Mouse (Mus musculus) retina, postnatal 1 day (tissue): ENCODE measurements around the gene Fam19a2.

Experiments used
- DNase-seq: peaks from one replicate; pipeline ENCODE4 v3.0.0-alpha.2; 2012

Fam19a2 gene

GRCm38 (mm10) chr10:123395429-123395828 lies 131.6 kb downstream of the Fam19a2 start:
- no peak for DNase-seq

DNA sequence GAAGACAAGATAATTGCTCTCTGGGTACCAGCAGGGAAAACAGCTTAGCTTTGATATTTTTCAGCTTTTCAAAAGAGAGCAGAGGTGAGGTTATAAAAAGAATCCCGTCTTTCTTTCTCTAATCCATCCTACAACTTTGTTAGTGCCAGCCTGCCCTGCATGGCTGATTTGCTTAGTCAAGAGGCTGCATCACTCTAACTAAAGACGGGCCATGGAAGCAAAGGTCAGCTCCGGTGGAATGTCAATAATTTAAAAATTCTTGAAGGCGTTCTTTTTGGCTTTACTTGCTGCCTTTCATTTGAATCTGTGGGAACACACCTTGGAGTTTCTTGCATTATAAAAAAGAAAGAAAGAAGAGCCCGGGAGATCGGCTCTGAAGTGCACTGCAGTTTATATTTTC lies 134.3 kb downstream of the Fam19a2 start:
- DNase-seq = no peak

GRCm38 (mm10) chr10:123401188-123401587 lies 137.4 kb downstream of the Fam19a2 start:
- no peak for DNase-seq

DNA sequence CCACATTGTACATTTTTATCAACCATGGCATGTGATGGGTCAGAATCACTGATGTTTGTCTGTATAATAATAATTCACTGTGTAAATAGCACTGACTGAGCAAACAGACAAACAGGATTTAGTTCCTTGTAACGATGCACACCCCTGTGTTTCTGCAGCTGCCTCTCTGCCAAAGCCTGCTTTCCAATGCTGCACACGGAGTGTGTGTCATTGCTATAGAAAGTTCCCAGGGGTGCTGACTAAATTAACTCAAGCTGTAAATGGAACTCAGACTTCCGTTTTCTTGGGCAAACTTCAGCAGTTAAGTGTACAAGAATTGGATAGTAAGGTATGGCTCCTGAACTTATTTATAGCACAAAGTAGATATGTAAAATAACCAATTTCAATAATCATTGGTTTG lies 138.7 kb downstream of the Fam19a2 start:
- no peak for DNase-seq

GRCm38 (mm10) chr10:123414953-123415352 lies 151.2 kb downstream of the Fam19a2 start:
- no peak for DNase-seq

DNA sequence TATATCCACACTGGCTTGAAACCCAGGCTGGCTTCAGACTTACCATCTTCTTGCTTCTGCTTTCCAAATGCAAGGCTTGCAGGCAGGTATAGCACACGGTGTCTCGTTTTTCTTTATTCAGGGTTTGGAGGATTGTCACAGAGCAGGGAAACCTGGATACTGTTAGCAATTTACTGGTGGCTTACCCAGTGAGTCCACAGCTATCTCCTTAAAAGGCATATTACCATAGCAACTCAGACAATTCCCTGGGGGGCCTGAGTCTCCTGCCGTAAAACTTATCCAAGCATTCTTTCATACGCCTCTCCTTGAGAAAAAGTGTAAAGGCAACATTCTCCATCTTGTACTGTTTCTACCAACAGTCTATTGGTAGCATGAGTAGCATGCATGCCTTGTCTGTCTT lies 152.2 kb downstream of the Fam19a2 start:
- DNase-seq = peak; percentile 23

- peak; percentile 13 for DNase-seq
Observed at GRCm38 (mm10) chr10:123418616-123419173, 154.9 kb downstream of the Fam19a2 start.

GRCm38 (mm10) chr10:123420249-123420648 lies 156.5 kb downstream of the Fam19a2 start:
- DNase-seq = no peak

DNA sequence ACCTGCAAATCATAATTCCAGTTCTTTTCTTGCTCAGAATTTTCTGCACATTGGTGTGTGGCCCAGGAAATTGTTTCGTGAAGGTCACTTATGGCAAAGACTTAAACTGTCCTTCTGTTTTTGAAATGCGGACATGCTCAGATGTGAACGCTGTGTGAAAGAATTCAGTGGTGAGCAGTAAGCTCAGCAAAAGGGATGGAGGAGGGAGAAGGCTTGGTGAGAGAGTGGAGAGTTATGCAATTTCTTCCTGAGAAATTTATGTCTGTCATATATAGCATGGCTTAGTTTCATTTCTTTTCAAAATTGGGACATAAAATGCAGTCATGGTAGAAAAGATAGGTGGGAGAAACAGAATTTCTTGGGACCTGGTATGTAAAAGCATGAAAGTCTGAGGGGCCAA lies 160.7 kb downstream of the Fam19a2 start:
- DNase-seq = no peak

GRCm38 (mm10) chr10:123426527-123427363 lies 162.9 kb downstream of the Fam19a2 start:
- no peak for DNase-seq

GRCm38 (mm10) chr10:123431569-123431968 lies 167.8 kb downstream of the Fam19a2 start:
- peak; percentile 69 for DNase-seq

DNA sequence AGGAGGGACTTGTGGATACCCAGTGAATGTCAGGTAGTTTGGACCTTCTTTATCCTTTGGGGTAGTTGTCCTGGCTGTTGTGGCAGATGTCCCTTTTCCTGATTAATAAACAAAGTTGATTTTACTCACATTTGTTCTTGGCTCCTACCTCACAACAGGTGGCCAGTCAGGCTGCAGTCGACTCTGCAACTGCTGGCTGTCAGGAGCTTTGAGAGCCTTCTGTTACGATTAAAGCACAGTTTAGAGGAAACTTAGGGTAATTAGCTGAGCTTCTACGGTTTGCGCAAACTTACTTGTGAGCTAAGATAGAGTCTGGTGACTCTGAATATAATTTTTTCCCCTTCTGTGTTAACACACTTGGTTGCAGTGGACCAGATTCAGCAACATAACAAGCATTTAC lies 173.8 kb downstream of the Fam19a2 start:
- DNase-seq = no peak

DNA sequence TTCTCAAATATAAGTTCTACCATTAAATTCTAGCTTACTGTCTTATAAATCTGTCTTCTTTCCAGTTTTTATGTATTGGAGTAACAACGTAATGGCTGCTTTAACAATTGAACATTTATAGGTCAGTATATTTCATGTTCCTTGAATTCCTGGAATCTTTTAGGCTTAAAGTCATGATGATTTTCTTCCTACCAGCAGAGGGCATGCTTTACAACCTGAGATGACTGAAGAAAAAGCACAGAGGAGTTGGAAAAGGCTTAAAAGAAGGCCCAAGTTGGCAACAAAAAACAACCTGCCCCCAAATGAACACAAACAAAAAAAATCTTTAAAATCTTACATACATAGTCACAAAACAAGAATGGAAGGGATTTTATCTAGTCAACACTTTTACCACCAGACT lies 193.0 kb downstream of the Fam19a2 start:
- peak; percentile 18 for DNase-seq

- DNase-seq = peak; percentile 10
Observed at GRCm38 (mm10) chr10:123460466-123460865, 196.7 kb downstream of the Fam19a2 start.

DNA sequence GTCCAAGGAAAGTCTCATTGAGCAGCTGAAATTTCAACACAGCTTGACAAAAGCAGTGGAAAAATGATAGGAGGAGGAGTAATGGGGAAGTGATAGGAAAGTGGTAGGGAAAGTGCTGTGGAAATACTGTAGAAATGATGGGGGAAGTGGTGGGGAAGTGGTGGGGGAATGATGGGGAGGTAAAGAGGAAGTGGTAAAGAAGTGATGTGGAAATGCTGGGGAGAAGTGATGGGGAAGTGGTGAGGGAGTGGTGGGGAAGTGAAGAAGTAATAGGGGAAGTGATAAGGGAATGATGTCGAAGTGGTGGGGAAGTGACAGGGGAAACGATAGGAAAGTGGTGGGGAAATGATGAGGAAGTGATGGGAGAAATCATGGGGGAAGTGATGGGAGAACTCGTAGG lies 198.5 kb downstream of the Fam19a2 start:
- no peak for DNase-seq

DNA sequence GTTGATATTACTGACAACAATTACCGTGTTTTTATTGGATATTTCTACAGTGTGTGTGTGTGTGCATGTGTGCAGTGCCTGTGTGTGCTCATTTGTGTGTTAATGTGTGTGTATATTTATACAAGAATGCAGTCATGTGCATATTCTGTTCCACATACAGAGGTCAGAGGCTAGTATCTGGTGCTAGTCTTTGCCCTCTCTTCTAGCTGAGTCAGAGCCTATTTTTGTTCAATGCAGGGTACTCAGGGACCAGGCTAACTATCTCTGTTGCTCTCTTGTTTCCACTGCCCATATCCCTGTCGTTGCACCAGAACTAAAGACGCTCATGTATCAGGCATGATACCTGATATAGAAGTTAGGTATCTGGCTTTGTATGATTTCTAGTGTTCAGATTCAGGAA lies 251.0 kb downstream of the Fam19a2 start:
- DNase-seq = no peak

DNA sequence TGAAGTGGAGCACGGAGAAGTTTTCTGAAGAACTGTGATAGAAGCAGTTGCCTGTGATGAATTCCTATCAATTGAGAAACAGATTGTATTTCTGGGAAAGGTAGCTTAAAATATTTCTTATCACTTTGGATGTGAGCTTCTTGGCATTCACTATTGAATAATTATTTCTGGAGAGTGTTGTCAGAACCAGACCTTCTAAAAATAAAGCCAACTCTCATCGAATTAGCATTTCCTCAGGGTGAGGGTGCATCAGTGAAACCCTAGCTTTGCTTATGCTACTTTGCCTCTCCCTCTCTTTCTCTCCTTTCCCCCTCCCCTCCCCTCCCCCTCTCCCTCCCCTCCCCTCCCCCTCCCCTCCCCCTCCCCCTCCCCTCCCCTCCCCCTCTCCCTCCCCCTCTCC lies 256.8 kb downstream of the Fam19a2 start:
- no peak for DNase-seq

DNA sequence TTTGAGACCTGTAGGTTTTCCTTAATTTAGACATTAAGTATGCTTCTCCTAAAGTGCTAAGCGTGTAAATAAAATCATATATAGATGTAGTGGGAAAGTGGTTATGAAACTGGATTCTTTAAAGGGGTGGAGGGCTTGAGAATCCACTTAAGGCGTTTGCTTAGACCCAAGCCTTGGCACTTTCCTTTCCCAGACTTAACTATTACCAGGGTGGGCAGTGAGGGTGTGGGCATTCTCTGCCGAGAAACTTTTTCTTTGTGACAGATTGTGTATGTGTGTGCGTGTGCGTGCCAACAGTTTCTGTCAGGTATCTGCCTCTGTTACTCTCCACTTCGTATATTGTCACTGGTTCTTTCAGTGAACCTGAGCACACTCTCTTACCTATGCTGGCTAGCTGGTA lies 257.4 kb downstream of the Fam19a2 start:
- no peak for DNase-seq

DNA sequence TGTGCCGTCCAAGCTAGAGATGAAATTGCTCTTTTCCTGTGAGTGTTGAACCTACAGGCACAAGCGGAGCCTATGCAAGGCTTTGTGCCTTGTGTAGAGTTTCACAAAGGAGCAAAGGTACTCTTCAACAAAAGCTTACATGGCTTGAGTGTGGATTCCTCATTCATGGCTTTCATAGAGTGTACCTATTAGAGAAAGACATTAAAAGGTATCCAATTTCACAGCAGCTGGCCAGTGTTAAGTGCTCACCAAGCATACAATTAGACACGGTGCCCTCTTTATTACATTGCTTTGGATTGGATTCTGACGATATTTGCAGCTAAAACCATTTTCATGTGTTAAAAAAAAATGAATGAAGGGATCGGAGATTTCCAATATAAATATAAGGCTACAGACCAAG lies 261.6 kb downstream of the Fam19a2 start:
- DNase-seq = no peak

- DNase-seq = no peak
Observed at GRCm38 (mm10) chr10:123526059-123526458, 262.3 kb downstream of the Fam19a2 start.

GRCm38 (mm10) chr10:123536143-123536542 lies 272.3 kb downstream of the Fam19a2 start:
- no peak for DNase-seq

DNA sequence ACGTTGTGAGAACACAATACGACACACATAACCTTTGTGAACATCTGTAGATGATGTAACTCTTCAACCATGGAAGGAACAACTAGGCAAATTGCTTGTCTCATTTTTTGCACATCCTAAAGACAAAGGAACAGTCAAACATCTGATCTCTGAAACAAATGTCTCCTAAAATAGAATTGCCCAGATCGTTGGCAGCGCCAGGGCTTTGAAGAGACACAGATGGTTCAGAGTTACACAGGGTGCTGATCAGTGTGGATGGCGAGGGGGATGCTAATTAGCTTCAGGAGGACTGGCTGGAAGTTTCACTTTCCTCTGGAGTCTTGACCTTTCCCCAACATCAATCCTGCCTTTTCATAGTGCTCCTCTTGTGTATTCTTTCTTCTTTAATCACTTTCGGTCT lies 284.6 kb downstream of the Fam19a2 start:
- DNase-seq = no peak

GRCm38 (mm10) chr10:123567677-123568076 lies 303.9 kb downstream of the Fam19a2 start:
- DNase-seq = no peak

GRCm38 (mm10) chr10:123570616-123571188 lies 306.9 kb downstream of the Fam19a2 start:
- no peak for DNase-seq
